Mouse (Mus musculus) ES-Bruce4 (cell line): ENCODE data around the gene Dnajc17. TPM values are rescaled to one million over a fixed set of nuclear protein-coding genes. Genes with fewer than 3 reads are reported as not detected.

Source experiments
- H3K27ac ChIP-seq: 2 replicates; pipeline ENCODE4 v1.5.1; 2012; ENCODE audit warnings: low read length, inconsistent platforms; ENCODE audit not compliant: insufficient read depth
- H3K27me3 ChIP-seq: 2 replicates; pipeline ENCODE4 v1.6.1; 2012; ENCODE audit warnings: mild to moderate bottlenecking, low read length, inconsistent platforms; ENCODE audit not compliant: control insufficient read depth, poor library complexity, insufficient read depth, severe bottlenecking
- H3K36me3 ChIP-seq: 2 replicates; pipeline ENCODE4 v1.6.1; 2012; ENCODE audit warnings: inconsistent platforms, mild to moderate bottlenecking, low read length, moderate library complexity; ENCODE audit not compliant: control insufficient read depth, poor library complexity, insufficient read depth, severe bottlenecking
- H3K4me1 ChIP-seq: one replicate; pipeline ENCODE4 v1.8.1; 2011; ENCODE audit warnings: low read length; ENCODE audit not compliant: control insufficient read depth, insufficient read depth
- H3K4me3 ChIP-seq: 2 replicates; pipeline ENCODE4 v1.5.1; 2011; ENCODE audit warnings: low read depth, mild to moderate bottlenecking, low read length
- H3K9ac ChIP-seq: 2 replicates; pipeline ENCODE4 v1.6.1; 2012; ENCODE audit warnings: low read depth, mild to moderate bottlenecking, inconsistent platforms; ENCODE audit not compliant: poor library complexity, severe bottlenecking
- H3K9me3 ChIP-seq: replicated peaks from 2 replicates; pipeline ENCODE4 v1.6.1; 2012; ENCODE audit warnings: mild to moderate bottlenecking, low read length, inconsistent platforms; ENCODE audit not compliant: control insufficient read depth, poor library complexity, insufficient read depth, severe bottlenecking
- CTCF ChIP-seq: IDR thresholded peaks from one replicate; pipeline ENCODE4 v1.8.1; 2011; ENCODE audit warnings: low read depth, low read length
- EP300 ChIP-seq: IDR thresholded peaks from 2 replicates; pipeline ENCODE4 v1.6.1; 2011; ENCODE audit warnings: low read depth, low read length; ENCODE audit not compliant: insufficient read depth
- POLR2A ChIP-seq: IDR thresholded peaks from one replicate; pipeline ENCODE4 v1.8.1; 2011; ENCODE audit warnings: low read length; ENCODE audit not compliant: insufficient read depth
- polyA plus RNA-seq: library from polyadenylated mRNA; stranded (reverse); fragments of >200 nt; gene quantifications from 2 replicates; pipeline ENCODE4 v1.2.4, GENCODE M21; 2011; ENCODE audit warnings: low read depth; ENCODE audit not compliant: missing spikeins, insufficient read depth, insufficient read length

The Dnajc17 gene
- polyA plus RNA-seq, 1 experiment: 12.5 TPM

- H3K27me3 ChIP-seq: no peaks in the 10 kb centered on the region
- TF ChIP-seq POLR2A: no peak
- TF ChIP-seq CTCF: no peak
- TF ChIP-seq EP300: no peak
- no peak overlapping the region for H3K27ac ChIP-seq
Measured at GRCm38 (mm10) chr2:119170282-119170681, 38.3 kb downstream of the Dnajc17 start.

DNA sequence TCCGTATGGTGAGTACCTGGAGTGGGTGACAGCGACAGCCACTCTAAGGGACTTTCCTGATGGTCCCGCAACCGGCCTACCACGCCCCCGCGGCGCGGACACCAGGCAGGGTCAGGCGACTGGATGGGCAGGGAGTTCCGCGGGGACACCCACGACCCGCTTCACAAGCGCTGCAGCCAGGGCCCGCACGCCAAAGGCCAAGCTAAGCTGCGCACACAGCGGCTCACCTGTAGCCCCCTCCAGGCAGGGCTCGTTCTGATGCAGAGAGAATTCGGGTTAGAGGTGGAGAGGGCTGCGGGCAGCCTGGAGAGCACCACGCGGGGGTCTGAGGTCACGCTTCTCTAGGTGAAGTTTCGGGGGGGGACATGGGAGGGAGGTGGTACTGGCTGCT is 40.7 kb downstream of the Dnajc17 start:
- TF ChIP-seq EP300: no peak
- Histone ChIP-seq H3K9ac (peak overlapping the region; percentile 26), H3K9me3 (no peaks in the 10 kb centered on the region), H3K4me3 (peak overlapping the region; percentile 64), H3K27me3 (no peaks in the 10 kb centered on the region), H3K4me1 (no peaks in the 10 kb centered on the region), H3K27ac (no peak overlapping the region), H3K36me3 (no peaks in the 10 kb centered on the region)

More at GRCm38 (mm10) chr2:119170282-119170681, 38.3 kb downstream of the Dnajc17 start:
- no peak overlapping the region for H3K4me3 ChIP-seq
- H3K9me3 ChIP-seq: no peaks in the 10 kb centered on the region
- H3K36me3 ChIP-seq: no peaks in the 10 kb centered on the region
- H3K9ac ChIP-seq: no peak overlapping the region
- no peaks in the 10 kb centered on the region for H3K4me1 ChIP-seq

DNA sequence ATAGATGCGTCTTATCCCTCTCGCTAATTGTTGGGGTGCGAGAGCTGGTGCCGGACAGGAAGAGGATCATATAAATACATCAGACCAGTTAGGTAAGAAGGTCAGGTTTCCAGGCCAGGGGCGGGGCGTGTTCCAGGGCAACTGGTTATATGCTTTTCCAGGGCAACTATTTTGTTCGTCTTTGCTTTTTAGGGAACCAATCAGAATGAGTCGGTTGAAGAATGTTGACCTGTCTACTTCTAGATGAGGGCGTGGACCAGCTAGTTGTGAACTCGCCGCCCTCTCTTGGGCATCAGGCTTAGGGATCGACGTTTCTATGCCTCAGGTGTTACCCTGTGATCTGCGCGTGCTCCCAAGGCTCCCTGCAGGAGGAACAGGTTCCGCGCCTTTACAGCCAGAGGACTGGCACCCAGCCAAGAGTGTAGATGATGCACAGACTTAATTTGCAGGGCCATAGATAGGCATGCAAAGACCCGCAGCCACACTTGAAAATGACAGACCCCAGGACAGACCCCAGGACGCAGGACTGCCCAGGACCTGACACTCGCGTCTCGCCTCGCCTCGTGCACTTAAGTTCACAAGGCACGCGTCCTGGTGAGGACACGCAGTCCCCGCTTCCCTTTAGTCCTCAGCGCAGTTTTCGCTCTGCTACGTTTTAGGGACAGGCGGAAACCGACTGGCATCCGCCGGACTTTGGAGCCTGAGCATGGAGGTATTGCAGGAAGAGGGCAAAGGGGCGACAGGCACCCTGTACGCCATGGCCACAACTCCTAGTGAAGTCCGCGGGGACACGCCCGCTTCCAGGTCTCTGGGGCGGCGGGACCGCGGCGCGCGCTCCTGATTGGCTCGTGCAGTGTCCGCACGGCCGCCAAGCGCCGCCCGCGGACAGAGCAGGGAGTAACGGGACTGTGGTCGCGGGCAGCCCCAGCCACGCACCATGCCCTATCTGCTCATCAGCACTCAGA is 41.4 kb downstream of the Dnajc17 start, which contains the start of gene Gchfr:
Gchfr (plus strand) TSS at position 873 of the 965 bp plus-strand sequence.
- TF ChIP-seq CTCF (no peak), EP300 (no peak), POLR2A (no peak)
- Histone ChIP-seq H3K4me3 (peak within 1 kb of the TSS; percentile 64), H3K9me3 (no peaks in the 10 kb centered on the region), H3K9ac (peak within 1 kb of the TSS; percentile 26), H3K4me1 (no peaks in the 10 kb centered on the region), H3K27me3 (no peaks in the 10 kb centered on the region), H3K36me3 (no peaks in the 10 kb centered on the region), H3K27ac (no peak within 1 kb of the TSS)

DNA sequence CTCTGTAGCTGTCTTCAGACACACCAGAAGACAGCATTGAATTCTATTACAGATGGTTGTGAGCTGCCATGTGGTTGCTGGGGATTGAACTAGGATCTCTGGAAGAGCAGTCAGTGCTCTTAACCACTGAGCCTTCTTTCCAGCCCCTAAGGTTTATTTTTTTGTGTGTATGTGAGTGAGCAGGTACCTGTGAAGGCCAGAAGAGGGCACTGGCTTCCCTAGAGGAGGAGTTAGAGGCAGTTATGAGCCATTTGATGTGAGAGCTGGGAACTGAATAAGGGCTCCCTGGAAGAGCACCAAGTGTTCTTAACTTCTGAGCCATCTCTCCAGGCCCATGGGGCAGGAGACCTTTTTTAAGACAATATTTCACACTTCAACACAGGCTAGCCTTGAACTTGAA is 43.2 kb downstream of the Dnajc17 start:
- Histone ChIP-seq H3K9ac (no peak overlapping the region), H3K4me1 (peaks cover 2% of the 10 kb centered on the region), H3K9me3 (no peaks in the 10 kb centered on the region), H3K36me3 (no peaks in the 10 kb centered on the region), H3K27me3 (no peaks in the 10 kb centered on the region), H3K27ac (no peak overlapping the region), H3K4me3 (no peak overlapping the region)
- no peak for TF ChIP-seq CTCF
- no peak for TF ChIP-seq POLR2A
- TF ChIP-seq EP300: no peak

DNA sequence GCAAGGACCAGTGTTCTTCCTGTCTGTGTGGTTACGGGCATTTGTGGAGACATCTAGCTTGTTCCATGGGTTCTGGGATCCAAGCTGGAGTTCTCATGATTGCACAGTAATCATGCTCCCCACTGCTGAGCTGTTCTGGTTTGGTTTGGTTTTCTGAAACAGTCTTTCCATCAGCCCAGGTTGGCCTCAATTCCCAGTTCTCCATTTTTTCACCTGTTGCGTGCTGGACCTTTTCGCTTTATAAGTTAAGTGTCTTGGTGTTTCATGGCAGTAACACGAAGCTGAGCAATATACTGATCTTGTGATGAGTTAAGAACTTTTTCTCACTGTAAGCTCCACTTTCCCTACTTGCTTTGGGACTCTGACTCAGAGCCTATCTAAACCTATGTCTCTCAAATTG is 44.6 kb downstream of the Dnajc17 start:
- H3K4me3 ChIP-seq: no peak overlapping the region
- no peak overlapping the region for H3K27ac ChIP-seq
- TF ChIP-seq EP300: no peak
- no peak for TF ChIP-seq CTCF
- no peak for TF ChIP-seq POLR2A
- no peak overlapping the region for H3K9ac ChIP-seq
- H3K4me1 ChIP-seq: peaks cover 2% of the 10 kb centered on the region
- no peaks in the 10 kb centered on the region for H3K9me3 ChIP-seq
- H3K27me3 ChIP-seq: no peaks in the 10 kb centered on the region
- H3K36me3 ChIP-seq: no peaks in the 10 kb centered on the region

- Histone ChIP-seq H3K36me3 (no peaks in the 10 kb centered on the region), H3K27me3 (no peaks in the 10 kb centered on the region), H3K9me3 (no peaks in the 10 kb centered on the region), H3K4me3 (no peak overlapping the region), H3K9ac (no peak overlapping the region), H3K4me1 (peaks cover 2% of the 10 kb centered on the region), H3K27ac (no peak overlapping the region)
- no peak for TF ChIP-seq POLR2A
Measured at GRCm38 (mm10) chr2:119163135-119163534, 45.5 kb downstream of the Dnajc17 start.
